ENCODE assay signal across 29 mouse cellular contexts in the genomic region with DNA sequence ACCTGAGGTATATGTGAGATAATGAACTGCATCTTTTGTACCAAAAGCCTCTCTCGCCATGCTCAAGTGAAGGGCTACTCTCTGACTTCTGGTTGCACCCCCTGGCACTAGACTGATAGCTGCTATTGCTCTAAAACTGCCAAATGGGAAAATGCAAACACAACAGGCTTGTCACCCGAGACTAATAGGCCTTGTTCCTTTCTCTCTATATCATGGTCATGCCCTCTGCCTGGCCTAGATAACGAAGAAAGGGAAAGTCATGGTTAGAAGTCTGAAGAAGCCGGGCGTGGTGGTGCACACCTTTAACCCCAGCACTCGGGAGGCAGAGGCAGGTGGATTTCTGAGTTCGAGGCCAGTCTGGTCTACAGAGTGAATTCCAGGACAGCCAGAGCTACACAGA. TPM values are rescaled to one million over a fixed set of nuclear protein-coding genes. Genes with fewer than 3 reads are reported as not detected.
A peak's percentile ranks its signal among the peaks of the same experiment; 100 is the strongest.
DNase-seq lines count a peak whose midpoint lies in the region; ATAC-seq and TF ChIP-seq lines count a peak whose summit lies in the region.
"Had no signal": no experiment of that assay in that cellular context is flagged by ENCODE, and none has a peak within 500 bp of the region (broad histone marks: within the 10 kb centered on the region; RNA-seq: fewer than 3 reads in every experiment).

No protein-coding gene starts in this region.

- H3K27me3 ChIP-seq in intestine, embryonic 15.5 days (replicated peaks): no peaks in the 10 kb centered on the region
- H3K27me3 ChIP-seq in intestine, postnatal 0 days (replicated peaks; ENCODE audit: control insufficient read depth, insufficient read depth, low read length): no peaks in the 10 kb centered on the region
- H3K27me3 ChIP-seq in liver, embryonic 14.5 days (ENCODE audit: control insufficient read depth, insufficient read depth, low read length): peaks cover 10% of the 10 kb centered on the region
- H3K27me3 ChIP-seq in heart, embryonic 10.5 days (ENCODE audit: insufficient read depth, poor library complexity, severe bottlenecking): no peaks in the 10 kb centered on the region
- H3K27me3 ChIP-seq: embryonic facial prominence, embryonic 13.5 days; heart, embryonic 13.5 days; limb, embryonic 15.5 days; neural tube, embryonic 15.5 days had no signal

- no peak overlapping the region for H3K4me3 ChIP-seq in intestine, embryonic 15.5 days (replicated peaks)
- H3K4me3 ChIP-seq in intestine, postnatal 0 days (ENCODE audit: low read depth, low read length): no peak overlapping the region
- H3K4me3 ChIP-seq in liver, embryonic 14.5 days (ENCODE audit: insufficient read depth in 1 of 2, low read depth in 2 of 2, low read length in 2 of 2): no peak overlapping the region
- H3K4me3 ChIP-seq in heart, embryonic 10.5 days: no peak overlapping the region
- H3K4me3 ChIP-seq: embryonic facial prominence, embryonic 13.5 days; heart, embryonic 13.5 days; limb, embryonic 15.5 days; midbrain, embryonic 12.5 days; neural tube, embryonic 15.5 days had no signal

- no peak overlapping the region for H3K9ac ChIP-seq in intestine, embryonic 15.5 days
- no peak overlapping the region for H3K9ac ChIP-seq in intestine, postnatal 0 days (ENCODE audit: low read depth, low read length)
- H3K9ac ChIP-seq in liver, embryonic 14.5 days (replicated peaks): peak overlapping the region; percentile 10; the same call in 1 of the 2 replicates
- H3K9ac ChIP-seq: heart, embryonic 13.5 days; limb, embryonic 15.5 days; midbrain, embryonic 12.5 days; neural tube, embryonic 15.5 days had no signal

- peaks cover 6% of the 10 kb centered on the region; the same call in 1 of the 2 replicates for H3K4me1 ChIP-seq in intestine, embryonic 15.5 days (replicated peaks)
- no peaks in the 10 kb centered on the region for H3K4me1 ChIP-seq in intestine, postnatal 0 days (replicated peaks; ENCODE audit: control insufficient read depth, insufficient read depth, low read length)
- H3K4me1 ChIP-seq in liver, embryonic 14.5 days (replicated peaks; ENCODE audit: control insufficient read depth in 2 of 2, insufficient read depth in 2 of 2, low read length in 1 of 2): peaks cover 22 to 30% of the 10 kb centered on the region in 2 experiments
- H3K4me1 ChIP-seq in heart, embryonic 10.5 days: peaks cover 9% of the 10 kb centered on the region

- no peaks in the 10 kb centered on the region for H3K9me3 ChIP-seq in intestine, embryonic 15.5 days
- no peaks in the 10 kb centered on the region for H3K9me3 ChIP-seq in intestine, postnatal 0 days (ENCODE audit: control insufficient read depth)
- no peaks in the 10 kb centered on the region for H3K9me3 ChIP-seq in liver, embryonic 14.5 days (ENCODE audit: control insufficient read depth, low read length)
- H3K9me3 ChIP-seq in heart, embryonic 10.5 days: no peaks in the 10 kb centered on the region
- H3K9me3 ChIP-seq: embryonic facial prominence, embryonic 13.5 days; heart, embryonic 13.5 days; limb, embryonic 15.5 days; midbrain, embryonic 12.5 days; neural tube, embryonic 15.5 days had no signal

- WGBS in intestine, embryonic 15.5 days: 58% methylated on average over 7 of the region's 7 CpGs
- 69% methylated on average over 7 of the region's 7 CpGs for WGBS in intestine, postnatal 0 days
- 26% methylated on average over 7 of the region's 7 CpGs for WGBS in liver, embryonic 14.5 days (ENCODE audit: insufficient replicate concordance)
- 76% methylated on average over 7 of the region's 7 CpGs for WGBS in heart, embryonic 10.5 days

- peak; percentile 77 for TF ChIP-seq EP300 in liver, embryonic 14.5 days (IDR thresholded peaks at IDR 0.05; ENCODE audit: low read depth)

- H3K36me3 ChIP-seq in intestine, embryonic 15.5 days: no peaks in the 10 kb centered on the region
- peaks cover 15% of the 10 kb centered on the region; the same call in 1 of the 2 replicates for H3K36me3 ChIP-seq in intestine, postnatal 0 days (ENCODE audit: control insufficient read depth, insufficient read depth)
- H3K36me3 ChIP-seq in liver, embryonic 14.5 days (replicated peaks; ENCODE audit: control insufficient read depth, insufficient read depth, low read depth): 0 out of 2 replicates have a peak, but pooled peaks cover 2% of the 10 kb centered on the region
- H3K36me3 ChIP-seq in heart, embryonic 10.5 days: peaks cover 8% of the 10 kb centered on the region

- peak; percentile 53 to 67 (median 66) for DNase-seq in liver, embryonic 14.5 days (ENCODE audit: low read depth in 3 of 3, low spot score in 3 of 3)
- no peak for DNase-seq in spleen, postnatal 36 days (ENCODE audit: low spot score in 2 of 2)
- no peak for DNase-seq in thymus, postnatal 25 days
- DNase-seq in heart, embryonic 10.5 days (ENCODE audit: low spot score): no peak
- DNase-seq: adrenal gland, postnatal 25 days; cerebellum, adult 11-12 months; cerebellum, postnatal 10 days; gastrocnemius, postnatal 14 days; heart, adult 18-20 months; heart, postnatal 14 days; kidney, adult 18-20 months; kidney, postnatal 4 days; left cerebral cortex, postnatal 4 days; right cerebral cortex, postnatal 25 days; spleen, adult 18-20 months; thymus, postnatal 36 days had no signal

- H3K27ac ChIP-seq in intestine, embryonic 15.5 days: 0 out of 2 replicates have a peak overlapping the region, but pooled peaks have one; percentile 5
- H3K27ac ChIP-seq in intestine, postnatal 0 days (ENCODE audit: low read depth, low read length): no peak overlapping the region
- H3K27ac ChIP-seq in liver, embryonic 14.5 days: peak overlapping the region; percentile 79
- no peak overlapping the region for H3K27ac ChIP-seq in heart, embryonic 10.5 days
- H3K27ac ChIP-seq: embryonic facial prominence, embryonic 13.5 days; heart, embryonic 13.5 days; macrophage; midbrain, embryonic 12.5 days; neural tube, embryonic 15.5 days had no signal

- no peak for TF ChIP-seq CTCF in intestine, postnatal 0 days (IDR thresholded peaks at IDR 0.05; ENCODE audit: low read depth)
- no peak for TF ChIP-seq CTCF in liver, embryonic 14.5 days (IDR thresholded peaks at IDR 0.05; ENCODE audit: low read depth)

- H3K4me2 ChIP-seq in intestine, embryonic 15.5 days (replicated peaks): no peak overlapping the region
- H3K4me2 ChIP-seq in intestine, postnatal 0 days (replicated peaks; ENCODE audit: low read depth): no peak overlapping the region
- peak overlapping the region; percentile 16; the same call in 1 of the 2 replicates for H3K4me2 ChIP-seq in liver, embryonic 14.5 days (ENCODE audit: low read depth)
- H3K4me2 ChIP-seq: embryonic facial prominence, embryonic 13.5 days; heart, embryonic 13.5 days; limb, embryonic 15.5 days; midbrain, embryonic 12.5 days; neural tube, embryonic 15.5 days had no signal

- ATAC-seq in intestine, embryonic 15.5 days: no peak
- no peak for ATAC-seq in intestine, postnatal 0 days
- peak; percentile 79 for ATAC-seq in erythroblast, adult 5-6 weeks (replicated peaks; ENCODE audit: low FRiP score, poor library complexity, severe bottlenecking)
- ATAC-seq in liver, embryonic 14.5 days (ENCODE audit: insufficient read depth): peak; percentile 84
- ATAC-seq: forebrain, embryonic 16.5 days; lung, postnatal 0 days had no signal

RNA-seq across cellular contexts. Expression of a gene that starts 5.3 kb away (rescaled TPM):
- polyA plus RNA-seq in intestine, embryonic 15.5 days (2015; fragmentation: Nextera tagmentation; extraction: Ambion mirVana): 5.6 and 5.9 TPM in 2 replicates
- 1.3 and 1.4 TPM in 2 replicates for polyA plus RNA-seq in intestine, postnatal 0 days (2015; fragmentation: Nextera tagmentation; extraction: Ambion mirVana)
- total RNA-seq in erythroblast, adult 5-6 weeks (2015; ENCODE audit: low replicate concordance): 0.19 and 0.21 TPM in 2 replicates
- total RNA-seq in erythroblast, adult 5-6 weeks (2017; ENCODE audit: low replicate concordance): 0.09 TPM in 1 of 2 replicates, not detected in the other
- 0.61 and 0.84 TPM in 2 replicates for polyA plus RNA-seq in liver, embryonic 14.5 days (2012; rRNA removed)
- polyA plus RNA-seq in liver, embryonic 14.5 days (2014; fragmentation: Nextera tagmentation; extraction: Ambion mirVana): 0.52 and 0.55 TPM in 2 replicates
- 2.9 and 3.5 TPM in 2 replicates for polyA plus RNA-seq in heart, embryonic 10.5 days (2016; fragmentation: Nextera tagmentation; extraction: Ambion mirVana)
- polyA plus RNA-seq: macrophage had no signal

RNA-seq across cellular contexts. Expression of a gene that starts 34.9 kb away (rescaled TPM):
- 6.0 and 7.6 TPM in 2 replicates for polyA plus RNA-seq in intestine, embryonic 15.5 days (2015; fragmentation: Nextera tagmentation; extraction: Ambion mirVana)
- polyA plus RNA-seq in intestine, postnatal 0 days (2015; fragmentation: Nextera tagmentation; extraction: Ambion mirVana): 2.9 and 3.5 TPM in 2 replicates
- total RNA-seq in erythroblast, adult 5-6 weeks (2015; ENCODE audit: low replicate concordance): 1.0 and 3.1 TPM in 2 replicates
- total RNA-seq in erythroblast, adult 5-6 weeks (2017; ENCODE audit: low replicate concordance): 0.68 and 1.3 TPM in 2 replicates
- 2.7 and 2.9 TPM in 2 replicates for polyA plus RNA-seq in liver, embryonic 14.5 days (2012; rRNA removed)
- polyA plus RNA-seq in liver, embryonic 14.5 days (2014; fragmentation: Nextera tagmentation; extraction: Ambion mirVana): 2.3 and 2.5 TPM in 2 replicates
- 2.5 and 4.9 TPM in 2 replicates for polyA plus RNA-seq in heart, embryonic 10.5 days (2016; fragmentation: Nextera tagmentation; extraction: Ambion mirVana)

RNA-seq across cellular contexts. Expression of a gene that starts 36.0 kb away (rescaled TPM):
- not detected in 2 replicates for polyA plus RNA-seq in intestine, embryonic 15.5 days (2015; fragmentation: Nextera tagmentation; extraction: Ambion mirVana)
- 0.22 TPM in 2 replicates for polyA plus RNA-seq in intestine, postnatal 0 days (2015; fragmentation: Nextera tagmentation; extraction: Ambion mirVana)
- not detected in 2 replicates for total RNA-seq in erythroblast, adult 5-6 weeks (2015; ENCODE audit: low replicate concordance)
- total RNA-seq in erythroblast, adult 5-6 weeks (2017; ENCODE audit: low replicate concordance): not detected in 2 replicates
- not detected in 2 replicates for polyA plus RNA-seq in liver, embryonic 14.5 days (2012; rRNA removed)
- not detected in 2 replicates for polyA plus RNA-seq in liver, embryonic 14.5 days (2014; fragmentation: Nextera tagmentation; extraction: Ambion mirVana)
- not detected in 2 replicates for polyA plus RNA-seq in heart, embryonic 10.5 days (2016; fragmentation: Nextera tagmentation; extraction: Ambion mirVana)
- total RNA-seq: adrenal gland, postnatal 25 days; gastrocnemius, postnatal 14 days; heart, postnatal 14 days; left cerebral cortex, adult 8-10 months had no signal
- polyA plus RNA-seq: embryonic facial prominence, embryonic 13.5 days; heart, embryonic 13.5 days; kidney, embryonic 16.5 days; limb, embryonic 15.5 days; midbrain, embryonic 12.5 days; neural tube, embryonic 15.5 days had no signal

RNA-seq across cellular contexts. Expression of a gene that starts 43.2 kb away (rescaled TPM):
- polyA plus RNA-seq in intestine, embryonic 15.5 days (2015; fragmentation: Nextera tagmentation; extraction: Ambion mirVana): 3.6 and 3.7 TPM in 2 replicates
- 5.3 and 7.0 TPM in 2 replicates for polyA plus RNA-seq in intestine, postnatal 0 days (2015; fragmentation: Nextera tagmentation; extraction: Ambion mirVana)
- total RNA-seq in erythroblast, adult 5-6 weeks (2015; ENCODE audit: low replicate concordance): 0.42 TPM in 1 of 2 replicates, not detected in the other
- 1.7 TPM in 1 of 2 replicates, not detected in the other for total RNA-seq in erythroblast, adult 5-6 weeks (2017; ENCODE audit: low replicate concordance)
- polyA plus RNA-seq in liver, embryonic 14.5 days (2012; rRNA removed): 1.7 and 2.0 TPM in 2 replicates
- polyA plus RNA-seq in liver, embryonic 14.5 days (2014; fragmentation: Nextera tagmentation; extraction: Ambion mirVana): 1.1 TPM in 2 replicates
- polyA plus RNA-seq in heart, embryonic 10.5 days (2016; fragmentation: Nextera tagmentation; extraction: Ambion mirVana): 1.5 and 2.4 TPM in 2 replicates

Comparison
In these comparisons a context has a peak if more than half of its experiments do, and no peak if none do; other contexts are left out.
1. H3K27ac ChIP-seq: peak in intestine, embryonic 15.5 days (single experiment) and liver, embryonic 14.5 days (single experiment); none in intestine, postnatal 0 days (single experiment) and heart, embryonic 10.5 days (single experiment).
2. ATAC-seq: peak in erythroblast, adult 5-6 weeks (single experiment) and liver, embryonic 14.5 days (single experiment); none in intestine, embryonic 15.5 days (single experiment) and intestine, postnatal 0 days (single experiment).
3. DNase-seq: peak in liver, embryonic 14.5 days (3 of 3); none in spleen, postnatal 36 days (0 of 2), thymus, postnatal 25 days (single experiment) and heart, embryonic 10.5 days (single experiment).